Mouse (Mus musculus): ENCODE measurements around the gene Cdk13. TPM values are rescaled to one million over a fixed set of nuclear protein-coding genes. Genes with fewer than 3 reads are reported as not detected.

The Cdk13 gene
- total and polyA plus RNA-seq, 2 experiments from 2014 or later: 11.6 to 108 TPM

DNA sequence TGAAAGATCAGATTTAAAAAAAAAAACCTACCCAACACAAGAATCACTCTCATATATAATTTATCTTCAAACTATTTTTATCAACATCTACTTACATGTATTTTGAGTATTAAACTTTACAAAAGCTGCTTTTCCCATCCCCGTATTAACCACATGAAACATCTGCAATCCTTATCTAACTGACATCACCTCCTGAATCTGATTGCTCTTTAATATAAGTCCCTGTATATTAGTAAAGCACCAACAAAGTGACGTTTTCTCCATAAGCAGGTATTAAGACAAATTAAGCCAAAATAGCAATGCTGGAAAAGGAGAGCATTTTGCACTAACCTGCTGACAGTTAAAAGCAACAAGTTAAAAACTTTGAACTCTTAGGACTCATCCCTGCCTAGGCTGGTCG, 2.0 kb downstream of the Cdk13 start:
- under 1% methylated on average over 3 of the region's 3 CpGs for WGBS
- Histone ChIP-seq H3K9ac (replicated peaks; ENCODE audit: low read length) (peak overlapping the region; percentile 96), H3K4me1 (ENCODE audit: insufficient read depth, low read length) (peaks cover 8% of the 10 kb centered on the region), H3K4me2 (ENCODE audit: low read depth, low read length) (peak overlapping the region; percentile 89), H3K9me3 (ENCODE audit: low read length) (no peaks in the 10 kb centered on the region), H3K4me3 (ENCODE audit: low read length) (peak overlapping the region; percentile 98), H3K36me3 (ENCODE audit: insufficient read depth, low read length) (no peaks in the 10 kb centered on the region), H3K27me3 (ENCODE audit: insufficient read depth, low read length) (no peaks in the 10 kb centered on the region), H3K27ac (peak overlapping the region; percentile 98; the same call in 1 of the 2 replicates)
- no peak for DNase-seq (ENCODE audit: low spot score)
- no peak for ATAC-seq
- TF ChIP-seq CTCF (IDR thresholded peaks at IDR 0.05; ENCODE audit: low read depth): no peak

DNA sequence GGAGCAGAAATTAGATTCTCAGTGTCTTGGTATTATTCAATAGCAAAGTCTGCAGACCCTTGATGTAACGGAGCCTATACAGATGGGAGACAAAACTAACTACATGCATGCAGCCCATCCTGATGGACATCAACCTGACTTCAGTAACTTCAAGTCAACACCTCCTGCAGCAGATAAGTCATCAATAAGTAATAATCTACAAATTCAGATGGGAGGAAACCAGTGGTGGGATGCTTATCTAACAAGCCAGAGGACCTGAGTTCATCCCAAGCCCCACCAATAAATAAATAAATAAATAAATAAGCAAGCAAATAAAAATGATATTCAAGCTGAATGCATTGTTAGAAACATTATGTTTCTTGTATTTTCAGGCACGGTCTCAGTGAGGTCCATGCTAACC, 5.2 kb downstream of the Cdk13 start:
- no peak overlapping the region for H3K4me3 ChIP-seq (ENCODE audit: low read length)
- H3K9me3 ChIP-seq (ENCODE audit: low read length): no peaks in the 10 kb centered on the region
- H3K4me1 ChIP-seq (ENCODE audit: insufficient read depth, low read length): peaks cover 8% of the 10 kb centered on the region
- no peak overlapping the region for H3K9ac ChIP-seq (replicated peaks; ENCODE audit: low read length)
- no peak overlapping the region for H3K4me2 ChIP-seq (ENCODE audit: low read depth, low read length)
- TF ChIP-seq CTCF (IDR thresholded peaks at IDR 0.05; ENCODE audit: low read depth): no peak
- DNase-seq (ENCODE audit: low spot score) (no peak), ATAC-seq (no peak)
- WGBS: 86% methylated on average over 2 of the region's 2 CpGs
- H3K36me3 ChIP-seq (ENCODE audit: insufficient read depth, low read length): no peaks in the 10 kb centered on the region
- no peak overlapping the region for H3K27ac ChIP-seq
- H3K27me3 ChIP-seq (ENCODE audit: insufficient read depth, low read length): no peaks in the 10 kb centered on the region

DNA sequence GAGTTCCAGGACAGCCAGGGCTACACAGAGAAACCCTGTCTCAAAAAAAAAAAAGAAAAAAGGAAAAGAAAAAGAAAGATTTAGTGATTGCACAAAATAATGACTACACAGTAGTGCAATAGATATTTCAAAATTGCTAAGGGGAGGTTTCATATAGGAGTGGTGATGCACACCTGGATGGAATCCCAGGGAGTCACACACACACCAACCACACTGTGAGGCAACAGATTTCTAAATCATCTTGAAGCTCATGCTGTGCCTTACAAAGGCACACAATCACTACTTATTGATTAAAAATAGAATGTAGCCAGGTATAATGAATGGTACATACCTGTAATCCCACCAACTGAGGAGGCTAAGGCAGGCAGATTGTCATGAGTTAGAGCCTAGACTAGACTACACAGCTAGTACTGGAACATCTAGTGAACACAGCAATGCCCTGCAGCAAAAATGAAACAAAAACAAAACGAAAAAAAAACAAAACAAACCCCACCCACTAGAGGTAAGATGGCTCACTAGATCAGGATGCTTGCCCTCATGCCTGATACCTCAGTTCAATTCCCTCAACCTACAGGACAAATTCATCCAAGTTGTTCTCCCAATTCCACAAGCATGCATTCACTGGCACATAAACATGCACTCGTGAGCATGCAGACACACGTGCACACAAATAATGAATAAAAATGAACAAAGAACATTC, 9.0 kb downstream of the Cdk13 start:
- DNase-seq (ENCODE audit: low spot score): no peak
- Histone ChIP-seq H3K4me1 (ENCODE audit: insufficient read depth, low read length) (peaks cover 4% of the 10 kb centered on the region; the same call in 1 of the 2 replicates), H3K9ac (replicated peaks; ENCODE audit: low read length) (no peak overlapping the region), H3K9me3 (ENCODE audit: low read length) (no peaks in the 10 kb centered on the region), H3K4me2 (ENCODE audit: low read depth, low read length) (no peak overlapping the region), H3K4me3 (ENCODE audit: low read length) (no peak overlapping the region), H3K27ac (no peak overlapping the region), H3K27me3 (ENCODE audit: insufficient read depth, low read length) (no peaks in the 10 kb centered on the region), H3K36me3 (ENCODE audit: insufficient read depth, low read length) (no peaks in the 10 kb centered on the region)
- no peak for ATAC-seq
- no peak for TF ChIP-seq CTCF (IDR thresholded peaks at IDR 0.05; ENCODE audit: low read depth)
- 74% methylated on average over 3 of the region's 3 CpGs for WGBS

DNA sequence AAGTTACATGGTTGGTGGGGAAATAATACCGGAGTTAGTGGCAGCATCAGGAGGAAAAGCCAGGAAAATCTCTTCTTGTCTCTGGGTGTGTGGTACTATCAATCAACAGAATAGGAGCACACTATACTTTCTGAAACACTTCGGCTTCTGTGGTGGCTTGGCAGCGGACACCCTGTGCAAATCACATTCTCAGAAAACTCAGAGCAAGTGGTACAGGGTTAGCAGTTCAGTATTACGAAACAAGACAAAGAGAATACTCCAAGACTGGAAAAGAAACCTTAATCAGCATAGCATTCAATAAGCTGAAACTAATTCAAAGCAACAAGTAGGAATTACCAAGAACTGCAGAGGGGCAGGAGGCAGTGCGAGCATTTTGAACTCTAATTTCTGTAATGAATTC, 21.3 kb downstream of the Cdk13 start:
- no peak for TF ChIP-seq CTCF (IDR thresholded peaks at IDR 0.05; ENCODE audit: low read depth)
- H3K27me3 ChIP-seq (ENCODE audit: insufficient read depth, low read length): no peaks in the 10 kb centered on the region

DNA sequence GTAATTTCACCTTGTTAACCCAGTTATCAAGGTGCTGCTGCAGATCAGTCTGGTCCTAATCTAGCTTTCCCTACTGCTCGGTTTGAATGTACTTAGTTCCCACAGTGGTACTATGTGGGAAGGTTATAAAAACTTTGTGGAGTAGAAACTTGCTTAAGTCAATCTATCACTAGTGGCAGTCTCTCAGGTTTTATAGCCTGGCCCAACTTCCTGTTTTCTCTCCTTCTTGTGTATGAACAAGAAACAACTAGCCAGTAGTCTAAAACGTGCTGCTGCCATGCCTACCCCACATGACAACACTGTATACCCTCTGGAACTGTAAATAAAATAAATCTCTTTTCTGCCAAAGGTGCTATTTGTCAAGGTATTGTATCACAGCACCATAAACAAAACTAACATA, 25.0 kb downstream of the Cdk13 start:
- Histone ChIP-seq H3K4me2 (ENCODE audit: low read depth, low read length) (no peak overlapping the region), H3K9me3 (ENCODE audit: low read length) (no peaks in the 10 kb centered on the region), H3K36me3 (ENCODE audit: insufficient read depth, low read length) (no peaks in the 10 kb centered on the region), H3K9ac (replicated peaks; ENCODE audit: low read length) (no peak overlapping the region), H3K27me3 (ENCODE audit: insufficient read depth, low read length) (no peaks in the 10 kb centered on the region), H3K4me1 (ENCODE audit: insufficient read depth, low read length) (no peaks in the 10 kb centered on the region), H3K4me3 (ENCODE audit: low read length) (no peak overlapping the region), H3K27ac (no peak overlapping the region)
- DNase-seq (ENCODE audit: low spot score): no peak
- no peak for ATAC-seq
- WGBS: 94% methylated on average over 2 of the region's 2 CpGs
- no peak for TF ChIP-seq CTCF (IDR thresholded peaks at IDR 0.05; ENCODE audit: low read depth)

More for the DNA sequence above, 21.3 kb downstream of the Cdk13 start:
- WGBS: 77% methylated on average over 5 of the region's 5 CpGs
- Histone ChIP-seq H3K36me3 (ENCODE audit: insufficient read depth, low read length) (no peaks in the 10 kb centered on the region), H3K9ac (replicated peaks; ENCODE audit: low read length) (no peak overlapping the region), H3K4me3 (ENCODE audit: low read length) (no peak overlapping the region), H3K9me3 (ENCODE audit: low read length) (no peaks in the 10 kb centered on the region), H3K4me1 (ENCODE audit: insufficient read depth, low read length) (no peaks in the 10 kb centered on the region), H3K4me2 (ENCODE audit: low read depth, low read length) (no peak overlapping the region), H3K27ac (no peak overlapping the region)
- ATAC-seq (no peak), DNase-seq (ENCODE audit: low spot score) (no peak)

- Histone ChIP-seq H3K9ac (replicated peaks; ENCODE audit: low read length) (no peak overlapping the region), H3K36me3 (ENCODE audit: insufficient read depth, low read length) (no peaks in the 10 kb centered on the region; the same call in 1 of the 2 replicates), H3K27ac (no peak overlapping the region), H3K4me2 (ENCODE audit: low read depth, low read length) (no peak overlapping the region), H3K4me3 (ENCODE audit: low read length) (no peak overlapping the region), H3K4me1 (ENCODE audit: insufficient read depth, low read length) (no peaks in the 10 kb centered on the region), H3K27me3 (ENCODE audit: insufficient read depth, low read length) (no peaks in the 10 kb centered on the region), H3K9me3 (ENCODE audit: low read length) (no peaks in the 10 kb centered on the region)
- no peak for DNase-seq (ENCODE audit: low spot score)
- ATAC-seq: no peak
- 95% methylated on average over 1 of the region's 1 CpGs for WGBS
- no peak for TF ChIP-seq CTCF (IDR thresholded peaks at IDR 0.05; ENCODE audit: low read depth)
These were observed 28.6 kb downstream of the Cdk13 start for GRCm38 (mm10) chr13:17776303-17776702.

DNA sequence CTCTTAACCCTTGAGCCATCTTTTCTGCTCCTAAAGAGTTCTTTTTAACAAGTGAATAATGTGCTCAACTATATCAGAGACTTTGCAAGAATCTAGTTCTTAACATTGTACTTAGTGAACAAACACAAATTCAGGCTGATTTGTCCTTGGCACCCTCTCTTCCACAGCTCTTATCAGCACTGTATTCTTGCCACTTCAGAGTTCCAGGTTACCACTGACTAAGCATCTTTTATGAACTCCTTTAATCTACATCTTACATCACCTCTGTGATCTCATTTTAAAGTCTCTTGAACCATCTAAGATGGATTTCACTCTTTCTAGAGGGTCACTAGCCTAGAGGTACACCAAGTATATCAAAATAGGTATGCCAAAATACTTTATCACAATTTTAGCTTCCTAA, 29.5 kb downstream of the Cdk13 start:
- H3K4me1 ChIP-seq (ENCODE audit: insufficient read depth, low read length): no peaks in the 10 kb centered on the region

More for the DNA sequence above, 29.5 kb downstream of the Cdk13 start:
- ATAC-seq (no peak), DNase-seq (ENCODE audit: low spot score) (no peak)
- Histone ChIP-seq H3K4me3 (ENCODE audit: low read length) (no peak overlapping the region), H3K9me3 (ENCODE audit: low read length) (no peaks in the 10 kb centered on the region), H3K4me2 (ENCODE audit: low read depth, low read length) (no peak overlapping the region), H3K27ac (no peak overlapping the region), H3K36me3 (ENCODE audit: insufficient read depth, low read length) (no peaks in the 10 kb centered on the region; the same call in 1 of the 2 replicates), H3K27me3 (ENCODE audit: insufficient read depth, low read length) (no peaks in the 10 kb centered on the region), H3K9ac (replicated peaks; ENCODE audit: low read length) (no peak overlapping the region)
- TF ChIP-seq CTCF (IDR thresholded peaks at IDR 0.05; ENCODE audit: low read depth): no peak
